Mouse (Mus musculus): Measurements from ENCODE around the gene Nbeal2. TPM values are rescaled to one million over a fixed set of nuclear protein-coding genes. Genes with fewer than 3 reads are reported as not detected.

The Nbeal2 gene
- polyA plus RNA-seq, 1 experiment from 2014 or later: 2.9 TPM

GRCm38 (mm10) chr9:110611471-110611870, 42.5 kb downstream of the Nbeal2 start:
- Histone ChIP-seq H3K4me3 (replicated peaks; ENCODE audit: low read depth, low read length) (no peak overlapping the region), H3K4me1 (replicated peaks; ENCODE audit: insufficient read depth, low read length) (no peaks in the 10 kb centered on the region), H3K27ac (no peak overlapping the region), H3K9me3 (replicated peaks; ENCODE audit: low read length) (no peaks in the 10 kb centered on the region), H3K27me3 (ENCODE audit: insufficient read depth, low read length) (no peaks in the 10 kb centered on the region), H3K9ac (ENCODE audit: low read depth, low read length) (no peak overlapping the region), H3K4me2 (ENCODE audit: low read length) (no peak overlapping the region), H3K36me3 (ENCODE audit: insufficient read depth, low read length) (peaks cover 24% of the 10 kb centered on the region)
- no peak for DNase-seq (ENCODE audit: low spot score)
- WGBS: 89% methylated on average over 3 of the region's 3 CpGs
- ATAC-seq (replicated peaks; ENCODE audit: low FRiP score, low read depth): no peak
- no peak for TF ChIP-seq CTCF (IDR thresholded peaks at IDR 0.05; ENCODE audit: low read depth)

- 70% methylated on average over 1 of the region's 1 CpGs for WGBS
- no peak for TF ChIP-seq CTCF (IDR thresholded peaks at IDR 0.05; ENCODE audit: low read depth)
- Histone ChIP-seq H3K4me1 (replicated peaks; ENCODE audit: insufficient read depth, low read length) (no peaks in the 10 kb centered on the region), H3K4me3 (replicated peaks; ENCODE audit: low read depth, low read length) (no peak overlapping the region), H3K27ac (no peak overlapping the region), H3K27me3 (ENCODE audit: insufficient read depth, low read length) (no peaks in the 10 kb centered on the region), H3K36me3 (ENCODE audit: insufficient read depth, low read length) (0 out of 2 replicates have a peak, but pooled peaks cover 4% of the 10 kb centered on the region), H3K9me3 (replicated peaks; ENCODE audit: low read length) (no peaks in the 10 kb centered on the region), H3K9ac (ENCODE audit: low read depth, low read length) (no peak overlapping the region), H3K4me2 (ENCODE audit: low read length) (no peak overlapping the region)
- ATAC-seq (replicated peaks; ENCODE audit: low FRiP score, low read depth) (no peak), DNase-seq (ENCODE audit: low spot score) (no peak)
These were observed 70.4 kb downstream of the Nbeal2 start for GRCm38 (mm10) chr9:110583521-110583920.

- DNase-seq (ENCODE audit: low spot score) (no peak), ATAC-seq (replicated peaks; ENCODE audit: low FRiP score, low read depth) (no peak)
- no peaks in the 10 kb centered on the region for H3K27me3 ChIP-seq (ENCODE audit: insufficient read depth, low read length)
- H3K4me3 ChIP-seq (replicated peaks; ENCODE audit: low read depth, low read length): no peak overlapping the region
- 0 out of 2 replicates have a peak, but pooled peaks cover 11% of the 10 kb centered on the region for H3K36me3 ChIP-seq (ENCODE audit: insufficient read depth, low read length)
- no peaks in the 10 kb centered on the region for H3K9me3 ChIP-seq (replicated peaks; ENCODE audit: low read length)
- H3K4me2 ChIP-seq (ENCODE audit: low read length): no peak overlapping the region
- H3K9ac ChIP-seq (ENCODE audit: low read depth, low read length): no peak overlapping the region
- no peak overlapping the region for H3K27ac ChIP-seq
- TF ChIP-seq CTCF (IDR thresholded peaks at IDR 0.05; ENCODE audit: low read depth): no peak
- WGBS: 89% methylated on average over 2 of the region's 2 CpGs
- no peaks in the 10 kb centered on the region for H3K4me1 ChIP-seq (replicated peaks; ENCODE audit: insufficient read depth, low read length)
These were observed 71.8 kb downstream of the Nbeal2 start for GRCm38 (mm10) chr9:110582161-110582560.

Small RNAs within 50 kb of the gene (microRNA-seq; reads per million reads assigned to microRNA genes)
- not detected for gene Mir8107

Other genes with a start within 250 kb of the Nbeal2 start
- gene Ptpn23, start 245.9 kb downstream of the Nbeal2 start, polyA plus RNA-seq (2015; fragmentation: Nextera tagmentation; extraction: Ambion mirVana): 11.7 and 11.8 TPM in 2 replicates
- gene Ngp, start 234.4 kb downstream of the Nbeal2 start, polyA plus RNA-seq (2015; fragmentation: Nextera tagmentation; extraction: Ambion mirVana): 3.0 and 3.9 TPM in 2 replicates
- 5.6 and 5.8 TPM in 2 replicates for gene Klhl18, start 177.5 kb downstream of the Nbeal2 start, polyA plus RNA-seq (2015; fragmentation: Nextera tagmentation; extraction: Ambion mirVana)
- 1.2 and 1.5 TPM in 2 replicates for gene Kif9, start 177.2 kb downstream of the Nbeal2 start, polyA plus RNA-seq (2015; fragmentation: Nextera tagmentation; extraction: Ambion mirVana)
- 23.7 and 24.5 TPM in 2 replicates for gene Setd2, start 121.6 kb downstream of the Nbeal2 start, polyA plus RNA-seq (2015; fragmentation: Nextera tagmentation; extraction: Ambion mirVana)
- gene Nradd, start 29.7 kb downstream of the Nbeal2 start, polyA plus RNA-seq (2015; fragmentation: Nextera tagmentation; extraction: Ambion mirVana): 42.3 and 45.7 TPM in 2 replicates
- 153 and 154 TPM in 2 replicates for gene Ccdc12, start 2.3 kb upstream of the Nbeal2 start, polyA plus RNA-seq (2015; fragmentation: Nextera tagmentation; extraction: Ambion mirVana)
- gene Myl3, start 87.7 kb upstream of the Nbeal2 start, polyA plus RNA-seq (2015; fragmentation: Nextera tagmentation; extraction: Ambion mirVana): 1.1 and 1.5 TPM in 2 replicates
- 179 and 192 TPM in 2 replicates for gene Pth1r, start 93.0 kb upstream of the Nbeal2 start, polyA plus RNA-seq (2015; fragmentation: Nextera tagmentation; extraction: Ambion mirVana)
- gene Prss42, start 144.0 kb upstream of the Nbeal2 start, polyA plus RNA-seq (2015; fragmentation: Nextera tagmentation; extraction: Ambion mirVana): not detected in 2 replicates
- not detected in 2 replicates for gene Prss44, start 159.8 kb upstream of the Nbeal2 start, polyA plus RNA-seq (2015; fragmentation: Nextera tagmentation; extraction: Ambion mirVana)
- not detected in 2 replicates for gene Prss43, start 172.5 kb upstream of the Nbeal2 start, polyA plus RNA-seq (2015; fragmentation: Nextera tagmentation; extraction: Ambion mirVana)
- not detected in 2 replicates for gene Prss45, start 180.4 kb upstream of the Nbeal2 start, polyA plus RNA-seq (2015; fragmentation: Nextera tagmentation; extraction: Ambion mirVana)
- gene Prss46, start 190.3 kb upstream of the Nbeal2 start, polyA plus RNA-seq (2015; fragmentation: Nextera tagmentation; extraction: Ambion mirVana): not detected in 2 replicates
- gene Prss50, start 203.8 kb upstream of the Nbeal2 start, polyA plus RNA-seq (2015; fragmentation: Nextera tagmentation; extraction: Ambion mirVana): 0.27 and 0.33 TPM in 2 replicates
- 4.1 and 5.3 TPM in 2 replicates for gene Als2cl, start 225.7 kb upstream of the Nbeal2 start, polyA plus RNA-seq (2015; fragmentation: Nextera tagmentation; extraction: Ambion mirVana)
- 2.3 and 2.9 TPM in 2 replicates for gene Tmie, start 226.0 kb upstream of the Nbeal2 start, polyA plus RNA-seq (2015; fragmentation: Nextera tagmentation; extraction: Ambion mirVana)